Mouse (Mus musculus): ENCODE data around the gene Pdzd2. TPM values are rescaled to one million over a fixed set of nuclear protein-coding genes. Genes with fewer than 3 reads are reported as not detected.
A peak's percentile ranks its signal among the peaks of the same experiment; 100 is the strongest.

Gene Pdzd2
- polyA plus RNA-seq, 2 experiments, result 0.19 to 0.89 TPM

DNA sequence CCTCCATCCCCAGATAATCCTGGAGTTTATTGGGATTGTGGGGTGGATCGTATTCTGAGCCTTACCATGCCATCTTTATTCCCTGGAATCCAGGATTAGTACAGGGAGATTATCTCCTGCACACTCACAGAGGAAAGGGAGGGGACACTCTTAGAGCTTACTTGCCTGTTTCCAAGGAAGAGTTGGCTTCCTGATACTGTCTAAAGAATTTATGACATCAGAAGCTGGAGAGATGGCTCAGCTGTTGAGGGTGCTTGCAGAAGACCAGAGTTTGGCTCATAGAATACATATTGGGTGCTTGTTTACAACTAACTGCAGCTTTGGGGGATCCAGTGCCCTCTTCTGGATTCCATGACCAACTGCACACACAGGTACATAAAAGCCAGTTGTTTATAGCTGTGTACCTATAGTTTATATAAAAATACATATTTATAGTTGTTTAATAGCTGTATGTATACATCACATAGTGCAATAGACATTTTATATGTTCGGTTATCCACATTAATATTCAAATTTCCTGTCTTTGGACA is 385.4 kb downstream of the Pdzd2 start:
- no peaks in the 10 kb centered on the region for H3K4me1 ChIP-seq (replicated peaks; ENCODE audit: control insufficient read depth in 2 of 2, insufficient read depth in 2 of 2, low read length in 1 of 2)
- H3K4me3 ChIP-seq (ENCODE audit: insufficient read depth in 1 of 2, low read depth in 2 of 2, low read length in 2 of 2), result no peak overlapping the region
- H3K9ac ChIP-seq (replicated peaks), result no peak overlapping the region
- H3K27me3 ChIP-seq (ENCODE audit: control insufficient read depth, insufficient read depth, low read length), result no peaks in the 10 kb centered on the region
- no peak for ATAC-seq (ENCODE audit: insufficient read depth)
- DNase-seq (ENCODE audit: low read depth in 3 of 3, low spot score in 3 of 3), result no peak
- H3K27ac ChIP-seq, result no peak overlapping the region
- TF ChIP-seq EP300 (IDR thresholded peaks at IDR 0.05; ENCODE audit: low read depth) (no peak), CTCF (IDR thresholded peaks at IDR 0.05; ENCODE audit: low read depth) (0 out of 2 replicates have a peak, but pooled peaks have one; percentile 18)
- no peak overlapping the region for H3K4me2 ChIP-seq (ENCODE audit: low read depth)
- 84% methylated on average over 2 of the region's 2 CpGs for WGBS (ENCODE audit: insufficient replicate concordance)
- H3K36me3 ChIP-seq (replicated peaks; ENCODE audit: control insufficient read depth, insufficient read depth, low read depth), result peaks cover 32% of the 10 kb centered on the region
- no peaks in the 10 kb centered on the region for H3K9me3 ChIP-seq (ENCODE audit: control insufficient read depth, low read length)

DNA sequence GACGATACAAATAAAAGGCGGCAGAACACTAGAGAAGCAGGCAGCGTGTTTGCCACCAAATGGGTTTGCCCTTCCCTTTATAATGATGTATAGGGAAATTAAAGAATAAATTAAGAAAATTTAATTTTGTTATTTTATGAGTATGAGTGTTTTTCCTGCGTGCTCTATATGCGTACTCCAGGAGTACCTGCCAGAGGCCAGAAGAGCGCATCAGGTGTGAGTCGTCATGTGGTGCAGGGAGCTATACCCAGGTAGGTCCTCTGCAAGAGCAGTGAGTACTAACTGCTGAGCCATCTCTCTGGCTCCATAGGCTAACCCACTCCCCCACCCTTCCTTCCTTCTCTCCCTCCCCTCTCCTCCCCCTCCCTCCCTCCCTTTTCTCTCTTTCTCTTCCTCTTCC is 388.3 kb downstream of the Pdzd2 start:
- Histone ChIP-seq H3K4me2 (ENCODE audit: low read depth) (no peak overlapping the region), H3K27me3 (ENCODE audit: control insufficient read depth, insufficient read depth, low read length) (no peaks in the 10 kb centered on the region), H3K27ac (no peak overlapping the region), H3K4me1 (replicated peaks; ENCODE audit: control insufficient read depth in 2 of 2, insufficient read depth in 2 of 2, low read length in 1 of 2) (no peaks in the 10 kb centered on the region), H3K36me3 (replicated peaks; ENCODE audit: control insufficient read depth, insufficient read depth, low read depth) (peaks cover 37% of the 10 kb centered on the region), H3K9me3 (ENCODE audit: control insufficient read depth, low read length) (no peaks in the 10 kb centered on the region), H3K4me3 (ENCODE audit: insufficient read depth in 1 of 2, low read depth in 2 of 2, low read length in 2 of 2) (no peak overlapping the region), H3K9ac (replicated peaks) (no peak overlapping the region)
- DNase-seq (ENCODE audit: low read depth in 3 of 3, low spot score in 3 of 3) (no peak), ATAC-seq (ENCODE audit: insufficient read depth) (no peak)
- no peak for TF ChIP-seq CTCF (IDR thresholded peaks at IDR 0.05; ENCODE audit: low read depth)
- no peak for TF ChIP-seq EP300 (IDR thresholded peaks at IDR 0.05; ENCODE audit: low read depth)
- WGBS (ENCODE audit: insufficient replicate concordance), result 95% methylated on average over 7 of the region's 7 CpGs

DNA sequence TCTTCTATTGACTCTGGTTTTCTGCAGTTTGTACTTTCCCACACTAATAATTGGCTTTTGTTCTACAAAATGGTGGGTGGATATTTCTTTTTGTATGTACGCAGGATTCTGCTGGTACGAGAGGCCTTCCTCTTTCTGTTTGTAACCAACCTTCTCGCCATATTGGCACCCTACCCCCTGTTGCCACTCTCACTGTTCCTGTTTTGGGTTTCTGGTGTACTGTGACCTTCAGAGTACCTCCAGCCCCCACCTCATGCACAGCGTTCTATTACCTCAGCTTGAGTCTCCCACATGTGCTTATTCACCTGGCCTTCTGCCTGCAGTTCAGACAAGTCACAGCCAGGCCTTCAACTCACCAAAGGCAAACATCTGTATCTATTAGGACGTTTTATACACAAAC is 389.9 kb downstream of the Pdzd2 start:
- Histone ChIP-seq H3K4me1 (replicated peaks; ENCODE audit: control insufficient read depth in 2 of 2, insufficient read depth in 2 of 2, low read length in 1 of 2) (no peaks in the 10 kb centered on the region), H3K4me3 (ENCODE audit: insufficient read depth in 1 of 2, low read depth in 2 of 2, low read length in 2 of 2) (no peak overlapping the region), H3K36me3 (replicated peaks; ENCODE audit: control insufficient read depth, insufficient read depth, low read depth) (peaks cover 28% of the 10 kb centered on the region), H3K27ac (no peak overlapping the region), H3K9ac (replicated peaks) (no peak overlapping the region), H3K4me2 (ENCODE audit: low read depth) (no peak overlapping the region), H3K9me3 (ENCODE audit: control insufficient read depth, low read length) (no peaks in the 10 kb centered on the region), H3K27me3 (ENCODE audit: control insufficient read depth, insufficient read depth, low read length) (no peaks in the 10 kb centered on the region)
- WGBS (ENCODE audit: insufficient replicate concordance), result 78% methylated on average over 5 of the region's 5 CpGs
- DNase-seq (ENCODE audit: low read depth in 3 of 3, low spot score in 3 of 3) (no peak), ATAC-seq (ENCODE audit: insufficient read depth) (no peak)
- TF ChIP-seq EP300 (IDR thresholded peaks at IDR 0.05; ENCODE audit: low read depth) (no peak), CTCF (IDR thresholded peaks at IDR 0.05; ENCODE audit: low read depth) (no peak)

DNA sequence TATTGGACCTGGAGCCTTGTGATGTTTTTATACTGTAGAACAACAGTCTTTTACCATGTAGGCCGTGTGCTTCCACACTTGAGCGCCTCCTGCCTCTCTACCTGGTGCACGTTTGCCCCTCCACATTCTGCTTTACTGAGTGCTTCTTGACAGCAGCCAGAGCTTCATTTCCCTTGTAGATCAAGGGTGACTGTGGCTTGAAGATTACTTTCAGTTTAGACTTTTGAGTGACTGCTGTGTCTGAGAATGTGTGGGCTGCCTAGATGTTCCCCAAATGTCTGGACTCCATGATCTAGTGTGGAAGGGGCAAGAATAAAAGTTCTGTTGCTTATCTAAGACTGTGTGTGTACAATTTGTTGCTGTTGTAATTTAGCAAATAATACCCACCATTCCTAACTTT is 390.8 kb downstream of the Pdzd2 start:
- Histone ChIP-seq H3K4me1 (replicated peaks; ENCODE audit: control insufficient read depth in 2 of 2, insufficient read depth in 2 of 2, low read length in 1 of 2) (no peaks in the 10 kb centered on the region), H3K27me3 (ENCODE audit: control insufficient read depth, insufficient read depth, low read length) (no peaks in the 10 kb centered on the region), H3K9ac (replicated peaks) (no peak overlapping the region), H3K36me3 (replicated peaks; ENCODE audit: control insufficient read depth, insufficient read depth, low read depth) (peaks cover 23% of the 10 kb centered on the region), H3K4me3 (ENCODE audit: insufficient read depth in 1 of 2, low read depth in 2 of 2, low read length in 2 of 2) (no peak overlapping the region), H3K9me3 (ENCODE audit: control insufficient read depth, low read length) (no peaks in the 10 kb centered on the region), H3K27ac (no peak overlapping the region), H3K4me2 (ENCODE audit: low read depth) (no peak overlapping the region)
- TF ChIP-seq EP300 (IDR thresholded peaks at IDR 0.05; ENCODE audit: low read depth) (no peak), CTCF (IDR thresholded peaks at IDR 0.05; ENCODE audit: low read depth) (no peak)
- ATAC-seq (ENCODE audit: insufficient read depth) (no peak), DNase-seq (ENCODE audit: low read depth in 3 of 3, low spot score in 3 of 3) (no peak)
- 79% methylated on average over 3 of the region's 3 CpGs for WGBS (ENCODE audit: insufficient replicate concordance)

DNA sequence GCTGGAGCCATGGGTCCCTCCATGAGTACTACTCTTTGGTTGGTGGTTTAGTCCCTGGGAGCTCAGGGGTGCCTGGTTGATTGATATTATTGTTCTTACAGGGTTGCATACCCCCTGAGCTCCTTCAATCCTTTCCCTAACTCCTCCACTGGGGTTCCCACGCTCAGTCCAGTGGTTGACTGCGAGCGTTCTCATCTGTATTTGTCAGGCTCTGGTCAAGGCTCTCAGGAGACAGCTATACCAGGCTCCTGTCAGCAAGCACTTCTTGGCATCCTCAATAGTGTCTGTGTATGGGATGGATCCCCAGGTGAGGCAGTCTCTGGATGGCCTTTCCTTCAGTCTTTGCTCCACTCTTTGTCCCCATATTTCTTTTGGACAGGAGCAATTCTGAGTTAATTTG is 392.8 kb downstream of the Pdzd2 start:
- Histone ChIP-seq H3K9ac (replicated peaks) (no peak overlapping the region), H3K4me3 (ENCODE audit: insufficient read depth in 1 of 2, low read depth in 2 of 2, low read length in 2 of 2) (no peak overlapping the region), H3K4me2 (ENCODE audit: low read depth) (no peak overlapping the region), H3K4me1 (replicated peaks; ENCODE audit: control insufficient read depth in 2 of 2, insufficient read depth in 2 of 2, low read length in 1 of 2) (peaks cover 3 to 4% of the 10 kb centered on the region in 2 experiments), H3K9me3 (ENCODE audit: control insufficient read depth, low read length) (no peaks in the 10 kb centered on the region), H3K36me3 (replicated peaks; ENCODE audit: control insufficient read depth, insufficient read depth, low read depth) (peaks cover 22% of the 10 kb centered on the region), H3K27me3 (ENCODE audit: control insufficient read depth, insufficient read depth, low read length) (no peaks in the 10 kb centered on the region), H3K27ac (no peak overlapping the region)
- 96% methylated on average over 3 of the region's 3 CpGs for WGBS (ENCODE audit: insufficient replicate concordance)
- DNase-seq (ENCODE audit: low read depth in 3 of 3, low spot score in 3 of 3) (no peak), ATAC-seq (ENCODE audit: insufficient read depth) (no peak)
- TF ChIP-seq CTCF (IDR thresholded peaks at IDR 0.05; ENCODE audit: low read depth), result no peak
- TF ChIP-seq EP300 (IDR thresholded peaks at IDR 0.05; ENCODE audit: low read depth), result no peak
